Mouse (Mus musculus) retina, adult 2 months (tissue): ENCODE measurements around the gene Map2k4.

Source experiments
- DNase-seq: peaks from one replicate; pipeline ENCODE4 v3.0.0-alpha.2; 2012; ENCODE audit warnings: low read depth, low spot score

Gene Map2k4

GRCm38 (mm10) chr11:65788154-65788553, at the start of gene Map2k4:
Gene Map2k4 (minus strand): TSS chr11:65788297.
- peak; percentile 82 for DNase-seq

GRCm38 (mm10) chr11:65824556-65824955, 36.5 kb upstream of the Map2k4 start:
- DNase-seq: no peak

- no peak for DNase-seq
These were observed 32.8 kb upstream of the Map2k4 start for GRCm38 (mm10) chr11:65820877-65821276.

- DNase-seq: no peak
These were observed 32.2 kb upstream of the Map2k4 start for GRCm38 (mm10) chr11:65820280-65820679.

- no peak for DNase-seq
These were observed 30.1 kb upstream of the Map2k4 start for GRCm38 (mm10) chr11:65818193-65818592.

GRCm38 (mm10) chr11:65816237-65816636, 28.1 kb upstream of the Map2k4 start:
- no peak for DNase-seq

- DNase-seq: no peak
These were observed 26.3 kb upstream of the Map2k4 start for GRCm38 (mm10) chr11:65814381-65814780.

GRCm38 (mm10) chr11:65812088-65812487, 24.0 kb upstream of the Map2k4 start:
- DNase-seq: no peak

- DNase-seq: no peak
These were observed 19.5 kb upstream of the Map2k4 start for GRCm38 (mm10) chr11:65807601-65808000.

- DNase-seq: peak; percentile 84
These were observed 18.9 kb upstream of the Map2k4 start, which contains the start of gene Zkscan6 for GRCm38 (mm10) chr11:65806909-65807504. Gene Zkscan6 (plus strand): TSS chr11:65807175.

- no peak for DNase-seq
These were observed 18.3 kb upstream of the Map2k4 start for GRCm38 (mm10) chr11:65806321-65806904.

GRCm38 (mm10) chr11:65801899-65802298, 13.8 kb upstream of the Map2k4 start:
- no peak for DNase-seq

GRCm38 (mm10) chr11:65795896-65796295, 7.8 kb upstream of the Map2k4 start:
- no peak for DNase-seq

- no peak for DNase-seq
These were observed 6.5 kb upstream of the Map2k4 start for GRCm38 (mm10) chr11:65794428-65795219.

- DNase-seq: peak; percentile 6
These were observed 511 bp downstream of the Map2k4 start for GRCm38 (mm10) chr11:65787421-65788151.

- DNase-seq: no peak
These were observed 1.9 kb downstream of the Map2k4 start for GRCm38 (mm10) chr11:65786160-65786559.

- no peak for DNase-seq
These were observed 6.5 kb downstream of the Map2k4 start for GRCm38 (mm10) chr11:65781596-65781995.

- no peak for DNase-seq
These were observed 8.5 kb downstream of the Map2k4 start for GRCm38 (mm10) chr11:65779578-65779977.

- no peak for DNase-seq
These were observed 9.0 kb downstream of the Map2k4 start for GRCm38 (mm10) chr11:65779066-65779465.

- DNase-seq: no peak
These were observed 10.3 kb downstream of the Map2k4 start for GRCm38 (mm10) chr11:65777810-65778209.

GRCm38 (mm10) chr11:65776906-65777611, 11.0 kb downstream of the Map2k4 start:
- DNase-seq: no peak
